Mouse (Mus musculus) MEL (cell line): ENCODE measurements around the gene Rab30. TPM values are rescaled to one million over a fixed set of nuclear protein-coding genes. Genes with fewer than 3 reads are reported as not detected.

Experiments
- DNase-seq: peaks from one replicate; pipeline ENCODE4 v3.0.0; 2011; ENCODE audit warnings: low read depth, low spot score
- H3K27ac ChIP-seq: 2 replicates; pipeline ENCODE4 v1.5.1; 2012; ENCODE audit warnings: low read depth, mild to moderate bottlenecking, control low read depth, low read length, moderate library complexity; ENCODE audit not compliant: control insufficient read depth
- H3K27me3 ChIP-seq, 2 experiments: fragments of 150-350 bp in 1 of 2; sonication (generic) in 1 of 2; 2 replicates each; pipeline ENCODE4 v1.6.1; 2012; ENCODE audit warnings: low read length in 2 of 2, mild to moderate bottlenecking in 2 of 2, improper control_type of control experiment in 1 of 2, moderate library complexity in 1 of 2; ENCODE audit not compliant: insufficient read depth in 2 of 2, control insufficient read depth in 1 of 2
- H3K36me3 ChIP-seq, 2 experiments: 2 replicates each; pipeline ENCODE4 v1.6.1; 2012 to 2014; ENCODE audit warnings: low read length in 2 of 2, improper control_type of control experiment in 1 of 2, inconsistent platforms in 1 of 2, mild to moderate bottlenecking in 1 of 2; ENCODE audit not compliant: insufficient read depth in 2 of 2, control insufficient read depth in 1 of 2
- H3K4me1 ChIP-seq, 2 experiments: fragments of 150-350 bp in 1 of 2; sonication (generic) in 1 of 2; 2 replicates each; pipeline ENCODE4 v1.6.1; 2012; ENCODE audit warnings: low read length in 2 of 2, improper control_type of control experiment in 1 of 2, mild to moderate bottlenecking in 1 of 2; ENCODE audit not compliant: insufficient read depth in 2 of 2, control insufficient read depth in 1 of 2
- H3K4me3 ChIP-seq, 2 experiments: fragments of 150-350 bp in 1 of 2; sonication (generic) in 1 of 2; 2 replicates each; pipeline ENCODE4 v1.5.1; 2012; ENCODE audit warnings: low read depth in 2 of 2, low read length in 2 of 2, mild to moderate bottlenecking in 2 of 2, moderate library complexity in 2 of 2, control low read depth in 1 of 2, improper control_type of control experiment in 1 of 2; ENCODE audit not compliant: control insufficient read depth in 1 of 2, insufficient read depth in 1 of 2
- H3K79me2 ChIP-seq: 2 replicates; pipeline ENCODE4 v1.6.1; 2012; ENCODE audit warnings: mild to moderate bottlenecking, low read length, moderate library complexity; ENCODE audit not compliant: control insufficient read depth, poor library complexity, insufficient read depth
- H3K9ac ChIP-seq: 2 replicates; pipeline ENCODE4 v1.6.1; 2012; ENCODE audit warnings: low read depth, mild to moderate bottlenecking, control low read depth, low read length, moderate library complexity; ENCODE audit not compliant: control insufficient read depth, poor library complexity, severe bottlenecking
- H3K9me3 ChIP-seq: fragments of 150-350 bp; sonication (generic); replicated peaks from 2 replicates; pipeline ENCODE4 v1.6.1; 2012; ENCODE audit warnings: mild to moderate bottlenecking, low read length, improper control_type of control experiment, moderate library complexity; ENCODE audit not compliant: insufficient read depth
- BHLHE40 ChIP-seq: IDR thresholded peaks from 2 replicates; pipeline ENCODE4 v1.6.1; 2012; ENCODE audit warnings: low read depth, mild to moderate bottlenecking, inconsistent platforms, low read length, improper control_type of control experiment, borderline replicate concordance
- E2F4 ChIP-seq: IDR thresholded peaks from 2 replicates; pipeline ENCODE4 v1.6.1; 2011; ENCODE audit warnings: low read depth, low read length, improper control_type of control experiment, borderline replicate concordance
- EP300 ChIP-seq, 2 experiments: IDR thresholded peaks; 2 replicates each; pipeline ENCODE4 v1.6.1; 2011; ENCODE audit warnings: improper control_type of control experiment in 2 of 2, low read length in 2 of 2, low read depth in 1 of 2, mild to moderate bottlenecking in 1 of 2
- ETS1 ChIP-seq: IDR thresholded peaks from 2 replicates; pipeline ENCODE4 v1.6.1; 2012; ENCODE audit warnings: low read depth, mild to moderate bottlenecking, inconsistent platforms, low read length, improper control_type of control experiment, moderate library complexity
- MAFK ChIP-seq: IDR thresholded peaks from 2 replicates; pipeline ENCODE4 v1.6.1; 2011; ENCODE audit warnings: low read depth, mild to moderate bottlenecking, low read length, improper control_type of control experiment, borderline replicate concordance
- MAX ChIP-seq: IDR thresholded peaks from 2 replicates; pipeline ENCODE4 v1.6.1; 2011; ENCODE audit warnings: low read length, improper control_type of control experiment
- MEF2A ChIP-seq: IDR thresholded peaks from 2 replicates; pipeline ENCODE4 v1.6.1; 2014; ENCODE audit warnings: low read depth, mild to moderate bottlenecking, inconsistent platforms, low read length, improper control_type of control experiment; ENCODE audit not compliant: poor library complexity, insufficient replicate concordance, severe bottlenecking; ENCODE audit errors: extremely low read depth
- NRF1 ChIP-seq: IDR thresholded peaks from 2 replicates; pipeline ENCODE4 v1.6.1; 2014; ENCODE audit warnings: low read depth, mild to moderate bottlenecking, inconsistent platforms, low read length, improper control_type of control experiment, moderate library complexity; ENCODE audit not compliant: poor library complexity, insufficient read depth, severe bottlenecking
- POLR2A ChIP-seq, 2 experiments: IDR thresholded peaks; 2 replicates each; pipeline ENCODE4 v1.6.1; 2011 to 2012; ENCODE audit warnings: low read length in 2 of 2, mild to moderate bottlenecking in 2 of 2, control low read depth in 1 of 2, improper control_type of control experiment in 1 of 2, low read depth in 1 of 2, moderate library complexity in 1 of 2; ENCODE audit not compliant: control insufficient read depth in 1 of 2, insufficient read depth in 1 of 2, poor library complexity in 1 of 2
- POLR2AphosphoS2 ChIP-seq: IDR thresholded peaks from 2 replicates; pipeline ENCODE4 v1.6.1; 2011; ENCODE audit warnings: low read length, improper control_type of control experiment
- RAD21 ChIP-seq: IDR thresholded peaks from 2 replicates; pipeline ENCODE4 v1.6.1; 2011; ENCODE audit warnings: mild to moderate bottlenecking, low read depth, low read length, improper control_type of control experiment
- RCOR1 ChIP-seq: IDR thresholded peaks from 2 replicates; pipeline ENCODE4 v1.6.1; 2012; ENCODE audit warnings: low read depth, mild to moderate bottlenecking, inconsistent platforms, low read length, improper control_type of control experiment
- SIN3A ChIP-seq: IDR thresholded peaks from 2 replicates; pipeline ENCODE4 v1.6.1; 2012; ENCODE audit warnings: low read length, improper control_type of control experiment, inconsistent platforms
- TAL1 ChIP-seq: IDR thresholded peaks from 2 replicates; pipeline ENCODE4 v1.6.1; 2012; ENCODE audit warnings: mild to moderate bottlenecking, inconsistent platforms, low read length, moderate library complexity, mixed read lengths
- TCF12 ChIP-seq: IDR thresholded peaks from 2 replicates; pipeline ENCODE4 v1.6.1; 2014; ENCODE audit warnings: low read depth, mild to moderate bottlenecking, inconsistent platforms, low read length, improper control_type of control experiment, moderate library complexity
- USF1 ChIP-seq: IDR thresholded peaks from 2 replicates; pipeline ENCODE4 v1.6.1; 2014; ENCODE audit warnings: low read depth, mild to moderate bottlenecking, inconsistent platforms, low read length, improper control_type of control experiment, moderate library complexity
- ZC3H11A ChIP-seq: IDR thresholded peaks from 2 replicates; pipeline ENCODE4 v1.6.1; 2012; ENCODE audit warnings: low read depth, mild to moderate bottlenecking, inconsistent platforms, low read length, improper control_type of control experiment
- polyA plus RNA-seq, 2 experiments: library from polyadenylated mRNA; stranded (reverse) in 1 of 2; unstranded in 1 of 2; fragments of >175 nt in 1 of 2; fragments of >200 nt in 1 of 2; gene quantifications; 2 replicates each; pipeline versions ENCODE4 v1.2.1 to v1.2.4; 2012; ENCODE audit warnings: low replicate concordance in 2 of 2, low read depth in 1 of 2; ENCODE audit not compliant: insufficient read length in 2 of 2, insufficient read depth in 1 of 2, missing spikeins in 1 of 2
- total RNA-seq: library from RNA; depleted of rRNA; stranded (reverse); fragments of 300-350 nt; gene quantifications from 2 replicates; pipeline ENCODE4 v1.2.3, GENCODE M21; 2012

Gene Rab30
- total and polyA plus RNA-seq, 3 experiments = 1.3 TPM; not detected in 1

GRCm38 (mm10) chr7:92820941-92821465, 79.6 kb downstream of the Rab30 start:
- TF ChIP-seq RCOR1 (no peak), TCF12 (no peak), BHLHE40 (no peak), USF1 (no peak), MAX (no peak), SIN3A (no peak)
- DNase-seq = no peak
- no peak overlapping the region for H3K27ac ChIP-seq
- H3K9me3 ChIP-seq = no peaks in the 10 kb centered on the region
- no peaks in the 10 kb centered on the region for H3K79me2 ChIP-seq
- H3K4me3 ChIP-seq = no peak overlapping the region
- no peaks in the 10 kb centered on the region for H3K4me1 ChIP-seq
- H3K27me3 ChIP-seq = no peaks in the 10 kb centered on the region
- no peak overlapping the region for H3K9ac ChIP-seq
- no peaks in the 10 kb centered on the region for H3K36me3 ChIP-seq

GRCm38 (mm10) chr7:92821871-92822270, 80.5 kb downstream of the Rab30 start:
- Histone ChIP-seq H3K9ac (no peak overlapping the region), H3K79me2 (no peaks in the 10 kb centered on the region), H3K27me3 (no peaks in the 10 kb centered on the region), H3K36me3 (no peaks in the 10 kb centered on the region), H3K27ac (no peak overlapping the region), H3K4me1 (no peaks in the 10 kb centered on the region), H3K9me3 (no peaks in the 10 kb centered on the region), H3K4me3 (no peak overlapping the region)
- no peak for DNase-seq
- TF ChIP-seq E2F4 (no peak), RCOR1 (no peak), NRF1 (no peak), TAL1 (no peak), BHLHE40 (no peak), RAD21 (no peak), ZC3H11A (no peak), EP300 (IDR thresholded peaks at IDR 0.05; ENCODE audit: low read depth in 1 of 2, low read length in 2 of 2) (no peak), ETS1 (no peak), POLR2AphosphoS2 (no peak), MEF2A (no peak), MAFK (no peak), POLR2A (IDR thresholded peaks at IDR 0.05; ENCODE audit: control insufficient read depth in 1 of 2, insufficient read depth in 1 of 2, low read depth in 1 of 2, low read length in 2 of 2, poor library complexity in 1 of 2) (no peak)
